Comparison of ENCODE assay signal across 9 mouse cellular contexts in genomic region chr2:169777242-169777641, GRCm38 (mm10).
DNase-seq lines count a peak whose midpoint lies in the region; ATAC-seq lines count a peak whose summit lies in the region.
"Had no signal": no experiment of that assay in that cellular context is flagged by ENCODE, and none has a peak within 500 bp of the region (broad histone marks: within the 10 kb centered on the region; RNA-seq: fewer than 3 reads in every experiment).

No protein-coding gene starts in this region.

- 58% methylated on average over 4 of the region's 4 CpGs for WGBS in hindbrain, embryonic 14.5 days
- 45% methylated on average over 4 of the region's 4 CpGs for WGBS in hindbrain, embryonic 12.5 days
- 75% methylated on average over 4 of the region's 4 CpGs for WGBS in midbrain, embryonic 10.5 days

- H3K9ac ChIP-seq in hindbrain, embryonic 14.5 days: no peak overlapping the region
- H3K9ac ChIP-seq in hindbrain, embryonic 12.5 days: no peak overlapping the region
- H3K9ac ChIP-seq: midbrain, embryonic 15.5 days had no signal

- DNase-seq in hindbrain, embryonic 14.5 days (ENCODE audit: low spot score): no peak
- peak; percentile 21 to 31 for DNase-seq in heart, postnatal 10 days
- peak; percentile 55 to 76 for DNase-seq in kidney, postnatal 25 days
- peak; percentile 45 for DNase-seq in mesoderm, embryonic 11.5 days (ENCODE audit: low read depth, low spot score)
- no peak for DNase-seq in adipocyte (ENCODE audit: low spot score)
- DNase-seq in cerebellum, postnatal 14 days: no peak
- no peak for DNase-seq in midbrain, embryonic 10.5 days (ENCODE audit: low spot score)

- H3K9me3 ChIP-seq in hindbrain, embryonic 14.5 days (ENCODE audit: control insufficient read depth, low read length): no peaks in the 10 kb centered on the region
- no peaks in the 10 kb centered on the region for H3K9me3 ChIP-seq in hindbrain, embryonic 12.5 days (replicated peaks)
- no peaks in the 10 kb centered on the region for H3K9me3 ChIP-seq in midbrain, embryonic 10.5 days (replicated peaks)
- H3K9me3 ChIP-seq: midbrain, embryonic 15.5 days had no signal

- H3K27ac ChIP-seq in hindbrain, embryonic 14.5 days: 0 out of 2 replicates have a peak overlapping the region, but pooled peaks have one; percentile 5
- H3K27ac ChIP-seq in hindbrain, embryonic 12.5 days: no peak overlapping the region
- H3K27ac ChIP-seq in midbrain, embryonic 10.5 days (replicated peaks): no peak overlapping the region
- H3K27ac ChIP-seq: midbrain, embryonic 15.5 days had no signal

- H3K36me3 ChIP-seq in hindbrain, embryonic 14.5 days (replicated peaks; ENCODE audit: control insufficient read depth, insufficient read depth): no peaks in the 10 kb centered on the region
- H3K36me3 ChIP-seq in hindbrain, embryonic 12.5 days: no peaks in the 10 kb centered on the region
- no peaks in the 10 kb centered on the region for H3K36me3 ChIP-seq in midbrain, embryonic 10.5 days
- H3K36me3 ChIP-seq: midbrain, embryonic 15.5 days had no signal

- no peaks in the 10 kb centered on the region for H3K27me3 ChIP-seq in hindbrain, embryonic 14.5 days (ENCODE audit: control insufficient read depth, insufficient read depth, low read length)
- no peaks in the 10 kb centered on the region for H3K27me3 ChIP-seq in hindbrain, embryonic 12.5 days
- no peaks in the 10 kb centered on the region for H3K27me3 ChIP-seq in midbrain, embryonic 10.5 days (ENCODE audit: low read depth, poor library complexity, severe bottlenecking)
- H3K27me3 ChIP-seq: midbrain, embryonic 15.5 days had no signal

- H3K4me1 ChIP-seq in hindbrain, embryonic 14.5 days (replicated peaks; ENCODE audit: control insufficient read depth, insufficient read depth, low read length): peaks cover 15% of the 10 kb centered on the region; the same call in 1 of the 2 replicates
- no peaks in the 10 kb centered on the region; the same call in 1 of the 2 replicates for H3K4me1 ChIP-seq in hindbrain, embryonic 12.5 days
- H3K4me1 ChIP-seq in midbrain, embryonic 10.5 days: no peaks in the 10 kb centered on the region
- H3K4me1 ChIP-seq: midbrain, embryonic 15.5 days had no signal

- no peak overlapping the region for H3K4me2 ChIP-seq in hindbrain, embryonic 14.5 days (replicated peaks)
- no peak overlapping the region for H3K4me2 ChIP-seq in hindbrain, embryonic 12.5 days (replicated peaks)
- H3K4me2 ChIP-seq: midbrain, embryonic 15.5 days had no signal

- H3K4me3 ChIP-seq in hindbrain, embryonic 14.5 days (replicated peaks; ENCODE audit: low read length): no peak overlapping the region
- no peak overlapping the region for H3K4me3 ChIP-seq in hindbrain, embryonic 12.5 days
- H3K4me3 ChIP-seq in midbrain, embryonic 10.5 days: no peak overlapping the region
- H3K4me3 ChIP-seq: midbrain, embryonic 15.5 days had no signal

- ATAC-seq in hindbrain, embryonic 14.5 days (ENCODE audit: low FRiP score): no peak
- no peak for ATAC-seq in hindbrain, embryonic 12.5 days (ENCODE audit: low FRiP score)
- ATAC-seq: midbrain, embryonic 15.5 days had no signal

- intact Hi-C loops in heart, postnatal 10 days (cut with DNase I): no loop called here

Comparison
In these comparisons a context has a peak if more than half of its experiments do, and no peak if none do; other contexts are left out.
1. DNase-seq: peak in heart, postnatal 10 days (2 of 2), kidney, postnatal 25 days (2 of 2) and mesoderm, embryonic 11.5 days (single experiment); none in hindbrain, embryonic 14.5 days (single experiment), adipocyte (single experiment), cerebellum, postnatal 14 days (0 of 2) and midbrain, embryonic 10.5 days (single experiment).